ENCODE assay signal across 20 mouse cellular contexts in genomic region chr9:42745982-42746381, GRCm38 (mm10).
DNase-seq lines count a peak whose midpoint lies in the region; ATAC-seq lines count a peak whose summit lies in the region.
"Had no signal": no experiment of that assay in that cellular context is flagged by ENCODE, and none has a peak within 500 bp of the region (broad histone marks: within the 10 kb centered on the region; RNA-seq: fewer than 3 reads in every experiment).

No protein-coding gene starts in this region.

- H3K4me1 ChIP-seq in kidney, embryonic 16.5 days (ENCODE audit: insufficient read depth, low read length): 0 out of 2 replicates have a peak, but pooled peaks cover 5% of the 10 kb centered on the region
- H3K4me1 ChIP-seq: embryonic facial prominence, embryonic 10.5 days; forebrain, embryonic 13.5 days had no signal

- H3K27ac ChIP-seq in kidney, embryonic 16.5 days (ENCODE audit: low read length): no peak overlapping the region
- H3K27ac ChIP-seq: embryonic facial prominence, embryonic 10.5 days; forebrain, embryonic 13.5 days; gastrocnemius, adult 2 months; hindbrain, embryonic 10.5 days had no signal

- ATAC-seq in kidney, embryonic 16.5 days (ENCODE audit: low FRiP score, low TSS enrichment): peak; percentile 65; the same call in 1 of the 2 replicates
- ATAC-seq: CD4-positive, CD25-positive, alpha-beta regulatory T cell, adult 4 months; forebrain, embryonic 13.5 days had no signal

- no peak overlapping the region for H3K4me2 ChIP-seq in kidney, embryonic 16.5 days (replicated peaks; ENCODE audit: low read depth, low read length)
- H3K4me2 ChIP-seq: forebrain, embryonic 13.5 days; heart, embryonic 12.5 days had no signal

- DNase-seq in embryo, embryonic 9.5 days (ENCODE audit: extremely low spot score): peak; percentile 15
- DNase-seq in embryo, embryonic 10 days (ENCODE audit: low spot score): no peak
- DNase-seq in kidney, postnatal 10 days: no peak
- peak; percentile 38 for DNase-seq in layer of hippocampus, adult 9-11 months
- no peak for DNase-seq in layer of hippocampus, postnatal 10 days (ENCODE audit: low spot score in 2 of 2)
- peak; percentile 33 for DNase-seq in Muller cell, postnatal 12 days (ENCODE audit: inconsistent ontology term)
- DNase-seq: adrenal gland, postnatal 10 days; B cell, adult 2 months; cerebellum, adult 11-12 months; cerebellum, adult 9-10 months; cerebellum, postnatal 25 days; gastrocnemius, adult 2 months; gastrocnemius, postnatal 25 days had no signal

- 29% methylated on average over 8 of the region's 8 CpGs for WGBS in kidney, embryonic 16.5 days

- H3K9me3 ChIP-seq in kidney, embryonic 16.5 days (ENCODE audit: low read length): no peaks in the 10 kb centered on the region
- H3K9me3 ChIP-seq: embryonic facial prominence, embryonic 10.5 days; forebrain, embryonic 13.5 days; heart, embryonic 12.5 days; hindbrain, embryonic 10.5 days had no signal

- no peaks in the 10 kb centered on the region for H3K36me3 ChIP-seq in kidney, embryonic 16.5 days (ENCODE audit: insufficient read depth, low read length)
- H3K36me3 ChIP-seq: embryonic facial prominence, embryonic 10.5 days; G1E; heart, embryonic 12.5 days; hindbrain, embryonic 10.5 days had no signal

- no peak overlapping the region for H3K4me3 ChIP-seq in kidney, embryonic 16.5 days (ENCODE audit: low read length)
- H3K4me3 ChIP-seq: embryonic facial prominence, embryonic 10.5 days; forebrain, embryonic 13.5 days; gastrocnemius, adult 2 months; heart, embryonic 12.5 days; hindbrain, embryonic 10.5 days had no signal

- H3K27me3 ChIP-seq in kidney, embryonic 16.5 days (ENCODE audit: insufficient read depth, low read length): no peaks in the 10 kb centered on the region
- H3K27me3 ChIP-seq: forebrain, embryonic 13.5 days; heart, embryonic 12.5 days had no signal

- H3K9ac ChIP-seq in kidney, embryonic 16.5 days (replicated peaks; ENCODE audit: low read length): no peak overlapping the region
- H3K9ac ChIP-seq: forebrain, embryonic 13.5 days; heart, embryonic 12.5 days had no signal

Comparison
In these comparisons a context has a peak if more than half of its experiments do, and no peak if none do; other contexts are left out.
1. DNase-seq: peak in embryo, embryonic 9.5 days (single experiment), layer of hippocampus, adult 9-11 months (single experiment) and Muller cell, postnatal 12 days (single experiment); none in embryo, embryonic 10 days (single experiment), kidney, postnatal 10 days (single experiment) and layer of hippocampus, postnatal 10 days (0 of 2).